Mouse (Mus musculus): Measurements from ENCODE around the gene Fgfr1op2.
A peak's percentile ranks its signal among the peaks of the same experiment; 100 is the strongest.

Gene Fgfr1op2

DNA sequence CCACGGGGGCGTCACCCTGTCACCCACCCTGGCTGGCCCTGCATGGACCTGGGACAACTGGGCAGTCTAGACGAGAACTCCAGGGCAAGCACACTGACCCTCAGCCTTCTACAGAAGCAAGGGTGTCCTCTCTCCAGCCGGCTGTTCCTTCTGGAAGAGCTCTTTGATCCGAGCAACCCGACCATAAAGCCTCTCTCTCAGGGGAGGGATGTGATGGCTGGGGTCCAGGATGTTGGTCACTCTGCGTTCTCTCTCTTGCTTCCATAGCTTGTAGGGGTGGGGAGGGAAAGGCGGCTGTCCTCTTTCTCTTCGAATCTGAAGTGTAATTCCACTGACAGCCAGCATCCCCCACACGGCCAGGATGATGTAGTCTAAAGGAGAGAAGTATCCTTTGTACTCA, 26.6 kb downstream of the Fgfr1op2 start:
- DNase-seq (ENCODE audit: low spot score) = no peak

DNA sequence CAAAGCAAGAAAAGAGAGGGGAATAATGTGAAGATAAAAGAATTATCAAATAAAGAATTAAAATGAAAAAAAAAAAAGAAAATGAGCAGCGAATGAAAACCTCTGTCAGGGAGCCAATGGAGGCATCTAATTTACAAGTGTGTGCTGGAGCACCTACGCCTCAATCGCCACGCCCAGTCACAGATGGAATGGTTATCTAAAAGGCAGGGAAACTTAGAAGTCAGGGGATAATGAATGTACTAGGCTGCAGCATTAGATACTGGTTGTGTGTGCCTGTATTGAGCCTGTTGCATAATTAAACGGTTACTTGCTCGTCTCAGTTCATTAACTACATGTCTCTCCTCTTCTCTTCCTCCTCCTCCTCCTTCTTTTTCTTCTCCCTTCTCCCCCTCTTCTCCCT, 34.4 kb downstream of the Fgfr1op2 start:
- DNase-seq (ENCODE audit: low spot score) = no peak

DNA sequence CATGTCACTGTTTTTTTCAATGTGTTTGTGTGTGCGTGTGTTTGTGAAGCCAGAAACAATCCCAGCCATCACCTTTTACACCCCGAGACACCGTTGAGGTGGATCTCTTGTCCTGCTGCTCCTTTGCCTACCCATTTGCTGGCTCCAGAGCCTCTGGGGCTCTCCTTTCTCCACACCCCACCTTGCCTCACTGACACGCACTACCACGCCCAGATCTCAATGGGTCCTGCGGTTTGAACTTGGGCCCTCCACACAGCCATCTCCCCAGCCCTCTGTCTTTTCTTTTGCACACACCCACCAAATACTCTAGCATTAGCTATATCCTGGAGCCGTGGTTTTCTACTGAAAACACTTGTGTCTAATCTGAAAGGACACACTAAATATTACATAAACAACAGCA, 34.9 kb downstream of the Fgfr1op2 start:
- DNase-seq (ENCODE audit: low spot score) = no peak

DNA sequence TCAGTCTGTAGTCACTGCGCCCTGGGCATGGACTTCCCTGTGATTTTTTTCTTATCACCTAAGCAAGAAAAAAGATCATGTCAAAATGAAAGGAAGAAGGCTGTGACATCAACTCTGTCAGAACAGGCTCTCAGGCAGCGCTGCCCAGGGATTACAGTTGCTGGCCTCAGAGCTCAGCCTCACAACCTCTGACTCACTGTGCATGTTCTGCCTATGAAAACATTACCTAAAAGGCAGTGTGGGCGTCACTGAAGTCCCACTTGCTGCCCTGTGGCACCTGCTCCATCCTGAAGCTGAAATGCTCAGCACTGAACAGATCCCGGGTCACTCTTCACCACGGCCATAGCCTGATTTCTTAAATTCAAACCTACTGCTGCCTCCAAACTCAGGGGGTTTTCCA, 35.7 kb downstream of the Fgfr1op2 start:
- no peak for DNase-seq (ENCODE audit: low spot score)

DNA sequence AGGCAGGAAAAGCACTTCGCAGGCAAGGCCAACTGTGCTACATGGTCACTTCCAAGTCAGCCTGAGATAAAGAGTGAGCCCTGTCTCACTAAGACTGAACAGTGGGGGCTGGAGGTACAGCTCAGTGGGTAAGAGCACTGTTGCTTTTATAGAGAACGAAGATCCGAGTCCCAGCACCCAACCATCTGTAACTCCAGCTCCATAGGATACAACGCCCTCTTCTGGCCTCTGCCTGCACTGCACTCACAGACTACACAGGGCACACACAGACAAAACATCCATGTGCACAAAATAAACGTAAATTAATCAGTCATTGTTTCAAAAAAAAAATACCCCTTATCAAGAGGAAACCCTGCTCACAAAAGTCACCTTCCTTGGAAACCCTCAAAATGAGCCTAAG, 36.9 kb downstream of the Fgfr1op2 start:
- DNase-seq (ENCODE audit: low spot score) = no peak

DNA sequence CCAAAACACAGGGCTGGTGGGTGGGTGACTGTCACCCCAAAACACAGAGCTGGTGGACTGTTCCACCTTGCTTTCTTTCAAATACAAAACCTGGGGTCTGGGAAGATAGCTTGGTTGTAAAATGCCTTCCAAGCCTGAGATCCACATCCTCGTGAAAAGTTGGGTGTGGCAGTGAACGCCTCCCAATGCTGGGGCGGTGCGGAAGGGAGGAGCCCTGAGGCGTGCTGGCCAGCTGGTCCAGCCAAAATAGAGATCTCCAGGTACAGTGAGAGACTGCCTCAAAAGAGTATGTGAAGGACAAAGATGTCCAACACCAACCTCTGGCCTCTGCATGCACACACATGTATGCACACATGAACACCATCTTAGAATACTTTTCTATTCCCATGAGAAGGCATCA, 37.5 kb downstream of the Fgfr1op2 start:
- DNase-seq (ENCODE audit: low spot score) = no peak

DNA sequence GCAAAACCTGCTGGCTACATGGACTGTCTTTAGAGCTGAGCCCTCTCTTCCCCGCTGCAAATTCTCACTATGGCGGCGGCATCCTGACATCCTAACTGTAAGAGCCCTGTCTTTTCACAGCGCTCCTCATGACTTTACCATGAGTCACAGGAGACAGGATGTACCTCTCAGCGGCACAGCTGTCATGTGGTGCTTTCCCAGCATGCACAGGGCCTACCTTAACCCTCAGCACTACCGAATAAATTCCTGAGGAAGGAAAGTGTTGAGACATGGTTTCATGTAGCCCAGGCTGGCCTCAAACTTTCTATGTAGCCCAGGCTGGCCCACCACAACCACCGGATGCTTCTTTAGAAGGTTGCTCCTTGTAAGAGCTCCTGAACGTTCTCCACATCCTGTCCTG, 38.9 kb downstream of the Fgfr1op2 start:
- DNase-seq (ENCODE audit: low spot score) = no peak

DNA sequence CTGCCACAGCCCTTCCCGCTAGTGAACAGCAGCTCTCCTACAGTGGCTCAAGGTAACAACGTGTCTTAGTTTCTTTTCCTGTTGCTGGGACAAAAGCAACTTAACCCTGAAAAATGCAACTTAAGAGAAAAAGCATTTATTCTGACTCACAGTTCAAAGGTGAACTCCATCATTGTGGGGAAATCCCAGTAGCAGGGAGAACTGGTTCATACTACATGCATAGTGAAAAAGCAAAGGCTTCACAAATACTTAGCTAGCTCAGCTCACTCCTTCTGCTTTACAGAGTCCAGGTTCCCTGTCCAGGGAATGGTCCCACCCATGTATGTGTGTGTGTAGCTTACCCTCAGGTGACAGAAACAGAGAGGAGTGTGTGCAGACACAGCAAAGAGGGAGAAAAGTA, 39.7 kb downstream of the Fgfr1op2 start:
- DNase-seq (ENCODE audit: low spot score) = no peak

DNA sequence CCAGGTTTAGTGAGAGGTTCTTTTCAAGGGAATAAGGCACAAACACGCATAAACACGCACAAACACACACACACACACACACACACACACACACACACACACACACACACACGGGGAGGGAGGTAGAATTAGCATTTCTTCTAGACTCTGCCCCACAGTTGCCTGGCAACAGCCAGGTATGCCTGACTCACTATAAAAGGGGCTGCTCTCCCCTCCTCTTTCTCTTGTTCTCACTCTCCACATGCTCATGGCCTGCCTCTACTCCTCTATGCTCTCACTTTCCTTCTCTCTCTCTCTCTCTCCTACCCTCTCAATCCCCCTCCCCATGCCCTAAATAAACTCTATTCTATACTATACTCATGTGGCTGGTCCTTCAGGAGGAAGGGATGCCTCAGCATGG, 51.1 kb downstream of the Fgfr1op2 start:
- no peak for DNase-seq (ENCODE audit: low spot score)

DNA sequence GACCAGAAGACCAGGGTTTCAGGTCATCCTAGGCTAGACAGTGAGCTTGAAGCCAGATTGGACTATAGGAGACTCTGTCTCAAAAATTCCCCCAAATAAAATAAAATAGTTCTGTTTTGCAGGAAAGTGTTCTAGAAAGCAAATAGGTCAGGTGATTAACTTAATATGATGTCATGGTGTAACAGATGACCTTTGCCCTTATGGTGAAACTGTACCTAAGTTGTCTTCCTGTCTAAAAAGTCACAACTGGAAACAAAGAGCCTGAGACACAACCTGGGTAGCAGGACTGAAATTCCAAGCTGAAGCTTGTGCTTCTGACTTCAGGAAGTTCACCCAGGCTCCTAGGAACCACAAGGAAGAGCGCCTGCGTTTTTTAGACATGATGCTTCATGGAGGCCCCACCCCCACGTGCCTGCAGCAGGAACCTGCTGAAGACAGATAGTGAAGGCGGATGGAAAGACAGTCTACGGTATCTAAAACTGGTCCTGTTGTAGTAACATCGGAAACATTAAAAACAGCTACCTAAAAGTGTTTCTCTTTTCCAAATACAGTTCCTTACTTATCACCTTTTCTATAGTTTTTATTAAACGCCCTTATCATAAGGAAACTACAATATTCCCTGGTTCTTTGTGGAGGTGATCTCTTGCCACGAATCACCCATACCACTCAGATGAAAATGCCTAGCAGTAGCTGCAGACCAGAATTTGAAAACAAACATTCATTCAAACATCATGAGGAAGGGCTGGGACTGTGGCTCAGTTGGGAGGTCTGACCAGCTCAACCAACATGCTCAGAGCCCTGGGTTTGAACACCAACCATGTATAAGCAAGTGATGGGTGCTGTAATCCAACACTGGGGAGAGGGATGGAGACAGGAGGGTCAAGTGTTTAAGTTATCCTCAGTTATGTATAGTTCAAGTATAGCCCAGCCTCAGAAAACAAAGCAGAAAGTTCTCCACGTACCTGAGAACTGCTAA, 53.1 kb downstream of the Fgfr1op2 start:
- DNase-seq (ENCODE audit: low spot score) = no peak

DNA sequence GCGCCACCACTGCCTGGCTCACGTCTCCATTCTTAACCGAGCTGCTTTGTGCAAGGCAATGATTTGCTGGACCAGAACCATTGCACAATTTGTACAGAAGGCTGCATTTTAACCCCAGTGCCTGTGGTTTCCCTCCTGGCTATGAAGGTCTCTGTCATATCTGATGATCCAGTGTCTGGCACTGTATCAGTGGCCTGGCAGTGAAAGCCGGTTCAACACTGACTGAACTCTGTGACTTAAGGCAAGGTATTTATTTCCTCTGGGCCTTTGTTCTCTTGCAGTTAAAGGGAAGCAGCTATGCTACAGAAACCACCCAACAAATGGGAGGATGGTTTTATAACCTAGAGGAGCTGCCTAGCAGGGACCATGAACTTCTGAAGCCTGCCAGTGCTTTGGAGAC, 54.0 kb downstream of the Fgfr1op2 start:
- DNase-seq (ENCODE audit: low spot score) = peak; percentile 19

DNA sequence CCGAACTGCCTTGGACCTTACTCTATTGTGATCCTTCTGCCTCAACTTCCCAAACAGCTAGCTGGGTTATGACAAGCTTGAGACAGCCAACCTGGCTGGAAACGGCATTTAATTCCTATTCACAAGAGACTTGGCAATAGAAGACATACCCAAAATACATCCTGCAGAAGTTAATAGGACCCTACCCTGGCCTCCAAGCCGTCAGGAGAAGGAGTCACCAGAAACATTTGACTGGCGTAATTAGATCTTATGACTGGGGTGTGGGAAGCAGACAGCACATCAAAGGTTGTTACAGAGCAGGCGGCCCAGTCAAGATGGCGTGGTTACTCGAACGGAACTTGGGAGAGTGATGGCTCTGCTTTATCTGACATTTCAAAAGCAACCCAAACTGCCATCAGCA, 54.8 kb downstream of the Fgfr1op2 start:
- no peak for DNase-seq (ENCODE audit: low spot score)

DNA sequence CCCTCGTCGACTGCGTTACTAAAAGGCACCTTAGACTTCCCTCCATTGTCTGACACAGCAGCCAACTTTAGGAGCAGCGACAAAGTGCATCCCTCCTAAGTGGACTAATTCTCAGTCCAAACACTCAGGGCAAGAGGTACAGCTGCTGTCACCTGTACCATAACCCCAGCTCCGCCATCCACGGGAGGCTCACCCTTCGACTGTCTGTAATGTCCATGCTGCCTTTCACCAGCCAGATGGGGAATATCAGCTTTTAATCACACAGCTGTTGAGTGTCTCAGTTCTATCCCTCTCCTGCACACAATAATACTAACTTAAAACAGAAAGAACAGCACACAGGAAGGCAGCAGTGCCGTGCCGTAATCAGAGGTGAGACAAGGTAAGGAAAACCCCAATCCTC, 55.4 kb downstream of the Fgfr1op2 start:
- no peak for DNase-seq (ENCODE audit: low spot score)

DNA sequence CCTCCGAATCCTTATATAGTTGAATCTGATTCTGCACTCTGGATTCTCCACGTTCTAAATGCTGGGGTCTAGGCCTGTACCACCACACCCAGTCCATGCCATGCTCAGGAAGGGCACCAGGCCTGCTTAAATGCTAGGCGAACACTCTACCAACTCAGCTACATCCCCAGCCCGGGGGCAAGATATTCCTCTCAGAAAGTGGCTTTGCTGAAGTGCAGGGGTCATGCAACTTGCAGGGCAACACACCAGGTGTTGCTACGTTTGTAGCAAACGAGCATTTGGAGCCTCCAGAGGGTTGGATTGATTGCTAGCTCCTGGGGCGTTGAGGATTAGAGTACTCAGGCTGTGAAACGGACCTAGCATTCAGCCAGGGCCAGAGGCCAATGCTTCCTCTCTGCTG, 56.1 kb downstream of the Fgfr1op2 start:
- no peak for DNase-seq (ENCODE audit: low spot score)

DNA sequence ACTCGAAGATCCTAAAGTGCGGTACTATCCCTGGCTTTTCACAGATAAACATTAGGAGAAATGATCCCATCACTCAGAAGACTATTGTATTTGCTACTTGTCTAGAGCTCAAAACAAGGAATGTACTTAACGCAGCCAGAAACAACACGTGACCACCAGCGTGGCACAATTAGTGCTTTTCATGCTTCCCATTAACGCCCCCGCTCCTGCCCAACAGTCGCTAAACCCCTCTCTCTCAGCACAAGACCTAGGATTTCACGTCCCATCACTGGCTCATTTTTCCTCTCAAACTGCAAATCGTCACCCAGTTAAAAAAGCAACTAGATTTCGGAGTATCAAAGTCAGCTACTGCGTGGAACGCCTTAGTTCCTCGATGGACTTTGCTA, 56.6 kb downstream of the Fgfr1op2 start:
- no peak for DNase-seq (ENCODE audit: low spot score)

DNA sequence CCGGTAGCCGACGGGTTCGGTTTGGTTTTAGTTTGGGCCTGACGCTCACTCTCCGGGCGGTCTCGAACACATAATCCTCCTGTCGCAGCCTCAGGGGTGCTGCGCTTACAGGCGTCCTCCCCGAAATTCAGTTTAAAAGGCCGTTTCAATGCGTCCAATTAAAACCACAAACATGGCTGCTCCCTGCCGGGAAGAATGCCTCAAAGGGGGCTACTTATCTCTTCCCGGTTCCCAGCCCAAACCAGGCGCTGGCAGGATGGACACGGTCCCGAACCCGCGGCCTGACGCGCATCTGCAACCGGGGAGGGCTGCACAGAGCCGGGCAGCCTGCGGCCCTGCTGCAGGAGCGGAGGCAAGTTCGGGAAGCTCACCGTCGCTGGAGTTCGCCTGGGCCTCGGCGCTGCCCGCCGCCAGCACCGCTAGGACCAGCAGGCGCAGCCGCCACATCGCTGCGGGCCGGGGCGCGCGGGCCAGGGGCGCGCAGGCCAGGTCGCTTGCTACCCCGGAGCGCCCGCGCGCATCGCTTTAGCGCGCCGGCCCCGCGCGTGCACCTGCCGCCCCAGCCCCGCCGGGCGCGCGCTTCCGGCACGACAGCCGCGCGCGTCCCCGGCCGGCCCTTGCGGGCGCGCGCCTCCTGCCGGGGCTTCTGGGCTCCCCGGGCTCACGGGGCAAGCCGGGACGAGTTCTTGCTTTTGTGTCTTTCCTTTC, 57.2 kb downstream of the Fgfr1op2 start:
- peak; percentile 63 for DNase-seq (ENCODE audit: low spot score)

DNA sequence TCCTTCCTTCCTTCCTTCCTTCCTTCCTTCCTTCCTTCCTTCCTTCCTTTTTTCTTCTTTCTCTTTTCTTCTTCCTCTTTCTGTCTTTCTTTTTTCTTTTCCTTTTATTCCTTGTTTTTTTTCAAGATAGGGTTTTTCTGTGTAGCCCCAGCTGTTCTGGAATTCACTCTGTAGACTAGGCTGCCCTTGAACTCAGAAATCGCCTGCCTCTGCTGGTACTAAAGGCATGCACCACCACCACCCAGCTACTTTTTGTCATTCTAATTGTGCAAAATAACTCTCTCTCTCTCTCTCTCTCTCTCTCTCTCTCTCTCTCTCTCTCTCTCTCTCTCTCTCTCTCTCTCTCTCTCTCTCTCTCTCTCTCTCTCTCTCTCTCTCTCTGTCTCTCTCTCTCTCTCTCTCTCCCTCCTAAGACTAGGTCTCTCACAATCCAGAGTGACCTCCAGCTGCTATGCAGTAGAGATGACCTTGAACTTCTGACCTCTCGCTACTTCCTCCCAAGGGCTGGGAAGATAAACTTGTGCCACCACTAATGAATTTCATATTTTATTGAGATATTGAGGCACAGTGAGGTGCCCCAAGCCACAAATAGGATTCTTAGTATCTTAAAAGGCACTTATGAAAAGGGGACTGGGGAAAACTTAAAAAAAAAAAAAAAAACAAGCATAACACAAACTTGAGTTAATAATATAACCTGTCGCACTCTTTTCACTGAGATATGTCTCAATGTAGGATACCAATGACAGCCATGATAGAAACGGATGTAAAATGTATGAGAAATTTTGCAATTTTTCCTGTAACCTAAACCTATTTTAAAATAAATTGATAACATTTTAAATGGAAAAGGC, 58.0 kb downstream of the Fgfr1op2 start:
- no peak for DNase-seq (ENCODE audit: low spot score)

DNA sequence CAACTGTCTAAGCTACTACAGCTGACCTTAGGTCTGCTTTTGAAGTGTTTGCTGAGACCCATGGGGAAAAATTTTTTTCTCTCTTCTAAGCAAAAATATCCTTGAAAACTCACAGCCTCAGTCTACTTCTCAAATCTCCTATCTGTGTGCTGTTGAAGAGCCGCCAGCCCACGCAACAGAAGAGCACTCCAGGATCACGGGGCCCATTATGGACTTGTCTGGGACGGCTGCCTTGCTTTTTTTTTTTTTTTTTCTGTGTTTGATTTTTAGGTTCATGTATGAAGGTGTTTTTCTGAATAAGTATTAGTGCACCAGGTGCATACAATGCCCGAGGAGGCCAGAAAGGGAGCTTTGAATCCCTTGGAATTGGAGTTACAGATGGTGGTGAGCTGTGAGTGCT, 59.5 kb downstream of the Fgfr1op2 start:
- no peak for DNase-seq (ENCODE audit: low spot score)

DNA sequence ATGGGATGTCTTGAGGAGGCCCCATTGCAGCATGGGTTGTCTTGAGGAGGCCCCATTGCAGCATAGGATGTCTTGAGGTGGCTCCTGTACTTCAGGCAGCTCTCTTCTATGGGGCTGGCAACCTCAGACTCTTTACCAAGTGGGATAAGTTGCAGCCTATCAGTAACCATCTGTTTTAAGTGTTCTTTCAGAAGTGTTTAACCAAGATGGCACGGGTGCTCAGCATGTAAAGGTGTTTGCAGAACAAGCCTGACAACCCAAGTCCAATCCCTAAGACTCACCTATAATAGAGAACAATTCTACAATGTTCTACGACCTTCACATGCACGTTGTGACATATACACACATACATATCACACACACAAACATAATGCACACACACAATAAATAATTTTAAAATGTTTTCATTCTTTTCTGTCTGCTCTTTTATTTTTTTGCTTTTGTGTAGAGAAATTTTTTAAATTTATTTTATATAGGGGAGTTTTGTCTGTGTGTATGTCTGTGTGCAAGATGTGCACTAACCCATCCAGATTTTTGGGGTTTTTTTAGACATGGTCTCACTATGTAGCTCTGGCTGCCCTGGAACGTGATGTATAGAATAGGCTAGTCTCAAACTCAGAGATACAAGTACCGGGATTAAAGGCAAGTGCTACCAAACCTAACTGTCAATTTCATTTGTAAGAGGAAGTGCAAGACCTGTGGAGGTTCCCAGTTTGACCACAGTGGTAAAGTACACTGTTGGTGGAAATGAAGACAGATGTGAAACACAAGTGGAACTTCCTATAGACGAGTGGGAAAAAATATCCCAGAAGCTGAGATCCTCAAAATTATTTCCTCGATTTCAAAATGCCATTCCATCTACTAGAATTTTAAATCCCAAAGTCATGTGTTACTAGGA, 63.3 kb downstream of the Fgfr1op2 start:
- no peak for DNase-seq (ENCODE audit: low spot score)

DNA sequence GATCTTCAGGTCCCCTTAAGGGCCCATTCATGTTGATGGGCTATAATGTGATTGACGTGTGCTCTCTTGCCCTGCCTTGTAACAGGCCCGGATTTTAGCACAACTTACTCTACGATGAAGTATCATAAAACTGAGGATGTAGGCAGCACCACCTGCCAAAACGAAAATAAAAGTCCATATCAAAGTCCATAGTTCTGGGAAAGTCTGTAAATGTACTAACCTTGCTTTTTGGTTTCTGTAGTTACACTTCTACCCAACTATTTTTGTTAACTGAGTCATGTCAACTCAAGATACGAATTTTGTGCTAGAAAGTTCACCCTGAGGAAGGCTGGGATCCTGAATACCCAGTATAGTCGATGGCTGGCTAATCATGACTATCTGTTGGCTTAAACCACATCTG, 64.0 kb downstream of the Fgfr1op2 start:
- DNase-seq (ENCODE audit: low spot score) = no peak

DNA sequence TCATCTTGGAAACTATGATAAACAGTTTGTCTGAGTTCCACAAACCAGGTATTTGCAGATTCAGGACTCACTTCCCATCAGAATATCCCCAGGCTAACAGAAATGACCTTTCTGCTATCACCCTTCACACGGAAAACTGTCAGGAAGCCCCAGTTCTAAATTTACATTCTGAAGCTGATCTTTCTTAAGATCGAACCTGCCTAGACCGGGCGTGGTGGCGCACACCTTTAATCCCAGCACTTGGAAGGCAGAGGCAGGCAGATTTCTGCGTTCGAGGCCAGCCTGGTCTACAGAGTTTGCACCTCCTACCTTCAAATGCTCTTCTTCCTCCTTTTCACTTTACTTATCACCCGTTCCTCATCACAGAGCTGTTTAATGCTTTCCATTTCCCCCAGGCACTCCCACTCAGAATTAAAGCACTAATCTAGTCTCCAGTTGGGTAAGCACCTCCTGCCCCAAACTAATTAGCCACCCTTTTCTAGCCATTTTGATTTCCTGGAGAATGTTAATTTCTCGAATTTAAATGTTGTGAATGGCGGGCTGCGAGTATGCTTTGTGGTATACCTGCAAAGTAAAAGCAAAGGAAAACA, 64.7 kb downstream of the Fgfr1op2 start:
- DNase-seq (ENCODE audit: low spot score) = no peak
